Mouse (Mus musculus): ENCODE results near the gene Sacm1l. TPM values are rescaled to one million over a fixed set of nuclear protein-coding genes. Genes with fewer than 3 reads are reported as not detected.

The Sacm1l gene
- total RNA-seq (2022): 10 to 100 TPM; 54.6 to 69.3 (median 62.3) TPM

DNA sequence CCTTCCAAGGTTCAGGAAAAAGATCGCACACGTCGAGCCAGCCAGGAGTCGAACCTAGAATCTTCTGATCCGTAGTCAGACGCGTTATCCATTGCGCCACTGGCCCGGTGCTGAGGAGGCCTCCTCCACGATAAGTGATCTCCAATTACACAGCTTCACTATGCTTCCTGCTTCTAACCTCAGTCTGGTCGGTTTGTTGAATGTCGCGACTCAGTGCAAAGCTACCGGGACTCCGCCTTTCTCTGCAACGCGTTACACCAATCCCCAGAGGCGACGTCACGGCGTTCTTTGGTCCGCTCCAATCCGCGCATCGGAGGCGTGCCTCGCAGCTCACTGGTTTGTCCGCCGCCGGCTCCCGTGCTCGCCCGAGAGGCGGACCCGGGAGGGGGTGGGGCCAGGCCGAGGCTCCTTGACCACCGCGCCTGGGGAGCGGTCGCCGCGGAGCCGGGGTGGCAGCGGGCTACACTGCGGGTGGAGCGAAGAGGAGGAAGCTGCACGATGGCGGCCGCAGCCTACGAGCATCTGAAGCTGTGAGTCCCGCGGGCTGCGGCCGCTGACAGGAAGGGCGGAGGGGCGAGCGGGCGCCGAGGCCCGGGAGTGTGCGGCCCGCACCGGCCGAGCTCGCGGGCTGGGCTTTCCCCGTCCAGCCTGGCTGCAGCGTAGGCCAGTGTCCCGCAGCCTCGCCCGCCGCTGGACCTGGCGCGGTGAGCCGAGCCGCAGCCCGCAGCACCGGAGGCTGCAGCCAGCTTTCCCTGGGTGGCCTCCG is at the start of gene Sacm1l:
Gene Sacm1l, plus strand, starts transcription at position 368 of the 766 bp plus-strand sequence.
- DNase-seq (ENCODE audit: low spot score in 2 of 2): peak; percentile 98 to 99

DNA sequence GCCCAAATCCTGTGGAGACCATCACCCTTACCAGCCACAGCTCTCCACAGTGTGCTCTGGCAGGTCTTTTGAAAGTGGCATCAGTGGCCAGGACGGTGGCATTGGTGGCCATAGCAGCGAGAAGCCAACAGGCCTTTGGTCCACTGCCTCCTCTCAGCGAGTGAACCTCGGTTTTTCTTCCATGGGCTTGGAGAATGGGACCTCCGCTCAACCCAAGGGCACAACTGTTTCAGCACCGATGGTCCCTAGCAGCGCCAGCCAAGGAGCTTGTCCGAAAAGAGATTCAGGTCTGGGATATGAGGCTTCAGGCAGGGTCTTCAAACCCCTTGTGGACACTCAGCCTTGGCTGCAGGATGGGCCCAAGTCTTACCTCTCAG is 49.7 kb upstream of the Sacm1l start:
- no peak for DNase-seq (ENCODE audit: low spot score in 2 of 2)

DNA sequence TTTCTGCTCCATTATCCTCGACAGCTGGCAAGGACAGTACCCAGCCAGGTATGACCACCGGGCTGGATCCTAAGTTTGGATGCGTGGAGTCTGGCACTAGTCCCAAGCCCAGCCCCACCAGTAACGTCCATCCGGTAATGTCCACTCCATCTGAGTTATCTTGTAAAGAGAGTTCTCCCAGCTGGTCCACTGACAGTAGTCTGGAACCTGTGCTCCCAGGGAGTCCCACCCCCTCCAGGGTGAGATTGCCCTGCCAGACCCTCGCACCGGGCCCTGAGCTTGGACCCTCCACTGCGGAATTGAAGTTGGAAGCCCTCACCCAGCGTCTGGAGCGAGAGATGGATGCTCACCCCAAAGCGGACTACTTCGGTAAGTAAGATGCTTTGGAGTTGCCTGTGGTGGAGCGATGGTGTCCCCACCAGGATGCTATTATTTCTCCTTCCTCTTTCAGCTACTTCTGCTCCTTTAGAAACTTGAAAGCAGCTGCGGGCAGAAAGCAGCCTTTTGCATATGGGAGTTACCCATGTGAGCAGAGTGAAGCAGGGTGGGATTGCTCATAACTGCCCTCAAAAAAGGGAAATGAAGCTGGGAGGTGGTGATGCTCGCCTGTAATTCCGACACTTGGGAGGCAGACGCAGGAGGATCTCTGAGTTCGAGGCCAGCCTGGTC is 49.2 kb upstream of the Sacm1l start:
- no peak for DNase-seq (ENCODE audit: low spot score in 2 of 2)

DNA sequence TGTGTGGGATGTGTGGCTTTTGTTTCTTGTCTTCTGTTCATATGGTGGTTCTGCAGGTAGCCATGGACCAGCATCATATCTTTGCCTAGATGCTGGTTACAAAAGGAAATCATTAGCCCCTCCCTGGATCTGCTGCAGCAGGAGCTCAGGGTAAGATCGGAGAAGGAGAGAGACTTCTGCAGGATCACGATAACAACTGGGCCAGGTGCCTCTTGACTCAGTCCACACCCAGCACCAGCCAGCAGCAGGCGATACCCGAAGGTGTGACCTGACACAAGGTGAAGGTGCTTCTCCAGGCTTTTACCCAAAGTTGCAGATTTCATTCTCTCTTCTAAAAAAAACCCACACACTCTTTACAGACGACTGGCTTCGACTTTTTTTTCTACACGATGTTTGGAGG is 48.4 kb upstream of the Sacm1l start:
- DNase-seq (ENCODE audit: low spot score in 2 of 2): no peak

DNA sequence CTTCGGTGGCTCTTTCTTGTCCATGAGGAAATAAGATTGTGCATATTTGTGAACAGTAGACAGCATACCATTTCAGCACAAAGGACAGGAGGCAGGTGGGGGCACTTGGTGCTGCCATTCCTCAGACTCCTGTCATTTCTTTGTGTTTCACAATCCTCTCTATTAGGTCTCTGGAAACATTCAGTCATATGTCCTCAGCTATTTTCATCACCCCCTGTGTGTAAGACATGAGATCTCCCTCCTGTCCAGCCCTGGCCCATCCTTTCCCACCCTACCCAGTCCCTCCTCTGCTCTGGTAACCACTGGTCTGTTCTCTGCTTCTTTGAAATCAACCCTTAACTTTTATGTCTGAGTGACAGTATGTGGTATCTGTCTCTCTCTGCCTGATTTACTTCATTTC is 46.0 kb upstream of the Sacm1l start:
- no peak for DNase-seq (ENCODE audit: low spot score in 2 of 2)

DNA sequence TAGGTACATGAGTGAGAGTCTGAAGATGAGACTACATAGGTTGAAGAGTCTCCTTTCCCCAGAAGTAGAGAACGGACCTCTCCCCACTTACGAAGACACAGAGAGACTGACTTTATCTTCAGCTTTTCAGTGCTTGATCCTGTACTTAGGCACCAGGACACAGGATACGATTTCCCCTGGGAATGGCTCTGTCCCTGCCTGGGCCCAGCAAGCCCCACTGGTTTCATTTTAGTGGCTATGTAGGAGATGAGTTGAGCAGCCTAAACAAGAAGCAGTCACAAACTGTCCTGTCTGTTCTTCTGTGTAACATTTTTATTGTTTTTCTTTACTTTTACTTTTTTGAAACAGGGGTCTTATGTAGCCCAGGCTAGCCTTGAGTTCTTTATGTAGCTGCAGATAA is 44.7 kb upstream of the Sacm1l start:
- no peak for DNase-seq (ENCODE audit: low spot score in 2 of 2)

DNA sequence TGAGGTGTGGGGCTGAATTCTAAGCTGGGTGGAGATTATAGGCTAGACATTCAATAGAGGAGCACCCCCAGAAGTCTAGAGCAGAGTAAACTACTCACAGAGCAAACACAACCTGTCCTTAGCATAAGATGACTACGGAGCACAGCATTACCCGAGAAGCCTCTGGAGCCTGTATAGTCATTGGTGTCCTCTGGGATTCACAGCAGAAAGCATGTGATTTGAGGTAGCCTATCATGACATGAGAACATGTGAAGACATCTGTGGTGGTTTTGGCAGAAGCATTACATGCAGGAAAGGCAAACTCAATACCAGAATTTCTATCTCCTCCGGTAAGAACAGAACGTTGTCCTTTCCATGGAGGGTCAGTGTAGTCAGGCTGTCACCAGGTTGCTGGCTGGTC is 44.0 kb upstream of the Sacm1l start:
- no peak for DNase-seq (ENCODE audit: low spot score in 2 of 2)

DNA sequence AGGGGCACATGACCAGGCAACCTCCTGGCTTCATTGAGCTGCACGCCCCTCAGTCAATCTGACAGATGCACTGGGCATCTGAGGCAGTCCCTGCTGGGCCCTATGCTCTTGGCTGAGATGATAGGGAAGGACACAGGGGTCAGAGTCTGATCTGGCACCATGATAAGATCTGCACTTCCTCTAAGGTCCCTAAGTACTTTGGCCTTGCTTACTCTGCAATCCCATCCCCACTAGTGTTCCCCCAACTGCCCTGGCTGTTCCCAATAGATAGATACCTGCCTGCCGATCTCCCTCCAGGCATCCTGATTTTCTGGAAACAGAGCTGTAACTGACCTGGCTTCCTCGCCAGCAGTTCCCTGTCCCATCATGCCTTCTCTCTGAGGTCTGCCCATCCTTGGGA is 42.9 kb upstream of the Sacm1l start:
- DNase-seq (ENCODE audit: low spot score in 2 of 2): no peak

DNA sequence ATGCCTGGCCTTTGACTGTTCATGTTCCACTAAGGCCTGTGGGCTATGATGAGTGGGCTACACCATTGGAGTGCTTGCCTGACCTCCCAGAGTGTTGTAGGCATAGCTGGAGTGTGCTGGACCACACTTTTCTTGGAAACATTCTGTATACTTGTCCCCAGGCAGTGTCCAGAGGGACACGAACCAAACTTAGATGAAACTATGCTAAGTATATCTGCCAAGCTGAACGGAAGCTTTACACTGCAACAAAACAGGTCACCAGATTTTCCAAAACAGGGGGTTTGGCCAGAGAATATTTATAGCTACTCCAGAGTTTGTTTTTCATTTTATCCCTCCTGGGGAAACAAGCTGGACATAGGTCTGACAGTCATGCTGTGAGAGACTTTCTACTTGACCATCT is 40.5 kb upstream of the Sacm1l start:
- DNase-seq (ENCODE audit: low spot score in 2 of 2): no peak

DNA sequence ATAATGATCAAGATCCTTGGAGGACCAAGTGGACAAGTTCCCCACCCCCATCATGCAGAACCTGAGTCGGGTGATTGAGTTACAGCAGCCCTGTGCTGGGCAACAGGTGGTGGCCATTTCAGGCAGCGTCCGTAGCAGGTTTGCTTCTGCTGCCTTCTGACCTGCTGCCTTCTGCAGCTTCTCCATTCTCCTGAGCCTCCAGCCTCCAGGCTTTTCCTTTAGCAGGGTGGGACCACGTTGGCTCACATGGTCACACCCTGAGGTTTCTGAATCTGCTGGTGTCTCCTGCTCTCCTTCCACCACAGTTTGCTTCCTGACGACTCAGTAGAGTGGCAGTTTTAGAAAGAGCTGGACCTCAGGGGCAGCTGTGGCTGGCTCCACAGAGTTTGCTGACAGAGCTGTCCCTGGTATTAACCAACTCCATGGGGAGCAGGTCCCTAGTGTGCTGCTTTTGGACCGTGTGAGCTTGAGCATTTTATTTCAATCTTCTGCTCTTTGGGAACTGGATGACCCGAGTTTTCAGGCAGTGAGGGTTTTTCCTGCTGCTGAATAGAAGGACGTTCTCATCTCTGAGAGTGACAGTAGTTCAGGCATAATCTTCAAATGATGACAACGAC is 39.7 kb upstream of the Sacm1l start:
- DNase-seq (ENCODE audit: low spot score in 2 of 2): no peak

DNA sequence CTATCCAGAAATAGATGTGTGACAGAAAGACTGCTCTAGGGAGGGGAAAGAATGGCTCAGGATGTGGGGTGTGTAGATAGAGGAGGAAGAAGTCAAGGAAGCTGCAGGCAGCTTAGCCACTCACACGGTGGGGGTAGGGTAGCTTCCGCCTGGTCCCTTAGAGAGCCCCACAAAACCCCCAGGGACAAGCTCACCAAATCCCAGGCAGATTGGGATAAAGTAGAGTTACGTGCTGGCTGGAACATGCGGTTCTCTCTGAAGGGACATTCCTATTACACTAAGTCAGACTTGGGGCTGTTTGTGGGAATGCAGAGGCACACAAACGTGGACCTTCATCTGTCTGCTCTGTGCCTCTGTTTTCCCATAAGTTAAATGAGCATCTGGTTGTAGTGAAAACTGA is 38.6 kb upstream of the Sacm1l start:
- no peak for DNase-seq (ENCODE audit: low spot score in 2 of 2)

DNA sequence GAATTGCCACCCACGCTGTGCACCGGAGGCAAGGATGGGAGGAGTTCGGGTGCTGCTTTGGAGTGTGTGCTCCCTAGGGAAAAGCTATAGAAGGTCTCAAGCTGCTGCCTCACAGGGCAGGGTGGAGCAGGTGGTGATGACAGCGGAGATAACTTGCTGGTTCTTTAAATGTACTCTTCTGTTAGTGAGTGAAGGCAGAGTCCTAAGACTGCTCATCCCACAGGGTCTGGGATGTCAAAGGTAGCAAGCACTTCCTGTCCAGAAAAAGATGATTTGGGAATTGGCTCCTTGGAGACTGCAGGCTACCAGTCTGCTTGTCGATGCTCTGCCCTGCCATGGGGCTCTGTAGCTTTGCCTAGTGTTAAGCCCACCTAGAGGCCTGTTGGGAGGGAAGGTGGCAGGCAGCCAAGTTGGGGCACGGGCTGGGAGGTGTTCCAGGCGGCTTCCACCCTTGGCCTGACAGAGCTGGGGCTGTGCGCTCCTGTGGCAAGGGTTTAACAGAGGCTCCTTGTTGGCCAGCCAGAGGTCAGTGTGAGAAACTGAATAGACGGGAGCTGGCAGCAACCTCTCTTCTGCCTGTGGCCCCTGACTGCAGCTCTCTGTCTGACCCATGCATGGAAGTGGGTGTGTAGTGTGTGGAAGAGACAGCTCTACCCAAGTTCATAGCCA is 37.5 kb upstream of the Sacm1l start:
- peak; percentile 60 to 63 for DNase-seq (ENCODE audit: low spot score in 2 of 2)

DNA sequence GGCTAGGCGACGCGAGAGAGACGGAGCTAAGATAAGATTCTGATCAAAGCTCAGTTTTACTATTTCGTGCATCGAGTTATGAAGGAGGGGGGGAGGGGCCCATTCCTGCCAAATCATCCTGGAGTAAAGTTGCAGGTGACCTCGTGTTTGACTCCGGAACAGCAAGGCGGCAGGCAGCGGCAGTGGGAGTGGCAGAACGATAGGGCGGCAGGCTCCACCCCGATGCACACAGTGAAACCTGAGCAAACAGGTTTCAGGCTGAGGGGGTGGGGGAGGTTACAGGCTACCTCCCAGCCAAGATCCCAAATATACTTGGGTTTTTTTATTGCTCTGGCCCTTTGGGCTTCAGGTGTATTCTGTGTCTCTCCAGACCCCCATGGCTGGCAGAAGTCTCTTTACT is 32.9 kb upstream of the Sacm1l start:
- no peak for DNase-seq (ENCODE audit: low spot score in 2 of 2)

DNA sequence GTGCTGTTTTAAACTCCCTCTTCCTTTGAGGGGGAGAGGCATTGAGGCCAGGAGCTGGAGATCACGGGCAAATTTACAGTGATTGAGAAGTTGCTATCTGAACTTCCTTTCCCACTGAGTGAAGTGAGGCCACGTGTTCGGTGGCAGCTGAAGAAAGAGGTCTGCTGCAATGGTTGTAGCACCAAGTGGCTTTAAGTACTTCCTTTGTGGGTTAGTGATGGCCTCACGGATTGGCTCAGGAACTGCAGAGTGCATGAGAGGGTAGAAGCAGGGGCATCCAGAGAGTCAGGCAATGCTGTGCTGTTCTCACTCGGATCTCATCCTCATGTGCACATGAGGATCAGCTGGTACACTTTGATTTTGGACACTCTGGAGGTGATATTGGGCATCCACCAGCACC is 31.7 kb upstream of the Sacm1l start:
- no peak for DNase-seq (ENCODE audit: low spot score in 2 of 2)

DNA sequence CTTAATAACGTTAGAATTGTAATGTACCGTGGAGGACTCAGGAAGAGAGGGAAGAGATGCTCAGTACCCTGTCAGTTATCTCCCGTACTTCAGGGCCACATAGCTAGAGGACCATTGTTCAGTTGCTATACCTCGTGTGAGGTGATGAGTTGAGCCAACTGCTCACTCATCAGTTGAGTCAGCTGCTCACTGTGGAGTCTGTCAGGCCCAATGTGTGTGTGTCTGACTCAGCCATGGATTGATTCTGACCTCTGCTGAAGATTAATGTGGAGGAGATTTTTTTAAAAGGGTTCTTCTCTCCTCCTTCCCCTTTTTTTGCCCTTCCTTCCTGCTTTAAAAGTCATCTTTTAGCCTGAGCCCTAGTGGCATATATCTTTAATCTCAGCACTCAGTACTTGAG is 29.1 kb upstream of the Sacm1l start:
- DNase-seq (ENCODE audit: low spot score in 2 of 2): no peak

DNA sequence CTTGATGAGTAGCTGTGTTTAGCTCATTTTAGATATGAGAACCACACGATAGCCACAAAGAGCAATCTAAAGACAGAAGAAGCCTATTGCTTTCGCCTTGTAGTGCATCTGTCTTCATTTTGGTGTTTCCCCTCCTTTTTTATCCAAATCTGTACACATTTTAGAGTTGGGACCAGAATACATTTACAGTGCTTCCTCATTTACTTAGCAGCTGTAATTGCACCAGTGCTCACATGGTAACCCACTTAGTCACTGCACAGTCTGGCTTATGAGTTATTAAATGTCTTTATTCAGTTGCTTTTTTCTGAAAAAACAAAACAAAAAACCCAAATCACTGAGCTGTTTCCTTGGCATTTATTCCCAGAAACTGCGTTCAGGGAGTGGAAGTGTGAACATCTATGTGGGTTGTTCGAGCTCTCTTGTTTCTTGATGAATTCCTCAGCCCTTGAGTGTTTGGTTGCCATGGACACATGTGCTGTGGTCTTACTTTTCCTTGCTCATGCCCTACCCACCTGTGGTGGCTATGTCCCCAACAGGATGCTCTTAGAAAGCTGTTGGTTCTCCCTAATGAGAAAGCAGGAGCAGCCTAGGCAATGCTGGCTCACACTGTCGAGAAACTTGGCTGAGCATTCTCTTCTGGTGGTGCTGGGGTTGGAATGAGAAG is 26.3 kb upstream of the Sacm1l start:
- DNase-seq (ENCODE audit: low spot score in 2 of 2): peak; percentile 39 to 41

DNA sequence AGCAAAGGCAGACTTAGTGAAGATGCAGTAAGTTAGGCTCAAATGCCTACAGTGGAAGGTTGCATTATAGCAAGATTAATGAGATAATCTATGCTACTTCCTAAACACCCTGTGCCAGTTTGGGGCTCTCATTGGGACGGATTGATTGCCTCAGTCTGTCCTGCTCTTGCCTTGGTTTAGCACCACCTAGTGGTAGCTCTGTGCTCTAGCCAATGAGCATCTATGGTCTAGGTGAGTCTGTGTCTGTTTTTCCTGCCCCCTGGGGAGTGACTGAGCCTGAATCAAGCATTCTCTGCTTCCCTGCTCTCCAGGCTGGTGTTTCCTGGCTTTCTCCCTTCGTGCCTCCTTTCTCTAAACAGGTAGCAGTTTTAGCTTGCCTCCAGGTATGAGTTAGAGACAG is 25.2 kb upstream of the Sacm1l start:
- peak; percentile 38 to 50 for DNase-seq (ENCODE audit: low spot score in 2 of 2)

DNA sequence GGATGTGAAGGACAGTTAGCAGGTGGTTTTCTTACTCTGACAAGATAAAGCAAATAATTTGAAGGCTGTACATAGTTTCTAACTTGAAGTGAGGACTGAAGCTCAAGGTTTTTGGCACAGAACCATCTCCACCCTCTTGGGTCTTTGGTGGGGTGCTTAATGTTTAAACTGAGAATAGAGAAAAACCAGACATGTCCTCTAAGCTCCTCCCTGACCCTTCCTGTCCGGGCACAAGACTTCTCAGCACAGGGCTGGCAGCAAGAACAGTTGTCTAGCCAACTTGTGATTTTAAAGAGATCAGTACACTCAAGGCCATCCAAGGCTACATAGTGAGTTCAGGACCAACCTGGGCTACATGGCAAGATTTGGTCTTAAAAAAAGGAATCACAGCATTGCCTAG is 24.0 kb upstream of the Sacm1l start:
- no peak for DNase-seq (ENCODE audit: low spot score in 2 of 2)

DNA sequence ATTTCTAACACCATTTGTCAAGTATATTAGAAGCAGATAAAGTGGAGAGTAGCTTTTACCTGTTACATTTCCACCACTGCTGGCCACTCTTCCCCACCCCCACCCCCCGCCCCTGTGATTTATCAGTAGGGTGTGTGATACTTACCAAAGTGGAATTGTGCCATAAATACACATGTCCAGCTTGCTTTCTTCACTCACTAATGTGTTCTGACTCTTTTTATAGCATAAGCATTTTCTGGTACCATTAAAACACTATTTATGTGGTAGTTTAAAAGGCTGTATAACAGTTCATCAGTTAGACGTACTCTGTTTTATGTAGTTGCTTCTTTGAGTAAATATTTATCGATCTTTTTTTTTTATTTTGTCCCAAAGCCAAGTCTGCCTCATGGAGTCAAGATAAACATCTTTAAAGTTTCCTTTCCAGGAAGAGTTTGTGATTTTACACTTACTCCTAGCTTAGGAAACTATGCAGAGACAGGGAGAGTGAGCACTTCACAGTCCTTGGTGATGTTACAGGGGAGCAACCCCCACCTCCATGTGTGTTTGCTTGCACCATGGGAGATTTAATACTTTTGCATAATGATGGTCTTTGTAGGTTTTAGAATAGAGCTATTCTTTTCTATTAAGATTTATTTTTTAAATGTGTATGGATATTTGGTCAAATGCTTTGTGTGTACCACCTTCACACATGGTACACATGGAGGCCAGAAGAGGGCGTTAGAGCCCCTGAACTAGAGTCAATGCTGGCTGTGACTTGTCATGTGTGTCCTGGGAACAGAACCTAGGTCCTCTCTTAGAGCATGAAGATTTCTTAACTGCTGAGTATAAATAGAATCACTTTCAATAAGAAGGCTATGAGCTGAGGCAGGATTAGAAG is 23.1 kb upstream of the Sacm1l start:
- no peak for DNase-seq (ENCODE audit: low spot score in 2 of 2)

DNA sequence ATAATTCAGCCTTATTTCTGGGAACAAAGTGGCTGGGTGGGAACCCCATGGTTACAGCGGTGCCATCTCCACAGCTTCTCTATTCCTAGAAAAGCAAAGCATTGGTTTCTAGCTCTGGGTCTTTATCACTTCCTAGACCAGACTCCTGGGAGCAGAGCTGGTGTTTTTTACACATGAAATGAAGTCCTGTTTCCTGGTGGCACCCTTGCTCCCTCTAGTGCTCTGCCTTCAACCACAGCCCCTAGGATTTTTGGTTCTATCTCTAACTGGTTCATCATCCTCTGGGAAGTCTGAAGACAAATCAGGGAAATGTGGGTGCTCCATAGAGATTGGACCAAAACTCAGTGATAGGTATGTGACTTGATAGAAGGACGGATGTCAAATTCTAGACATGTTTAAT is 22.2 kb upstream of the Sacm1l start:
- DNase-seq (ENCODE audit: low spot score in 2 of 2): no peak

DNA sequence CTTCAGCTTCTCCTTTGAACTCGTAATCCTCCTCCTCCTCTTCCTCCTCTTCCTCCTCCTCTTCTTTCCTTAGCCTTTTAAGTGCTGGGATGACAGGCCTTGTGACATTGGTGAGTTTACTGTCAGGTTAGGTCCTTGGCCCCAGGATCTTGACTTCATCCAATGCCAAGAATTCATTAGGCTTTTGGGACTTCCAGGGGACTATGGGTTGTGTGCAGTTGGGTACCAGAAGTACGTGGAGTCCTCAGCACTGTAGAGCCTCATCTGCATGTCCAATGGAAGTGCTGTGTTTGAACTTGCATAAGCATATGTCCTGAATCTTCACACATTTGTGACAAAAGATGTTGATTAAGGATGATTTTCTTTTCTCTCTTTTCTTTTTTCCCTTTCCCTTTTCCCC is 20.6 kb upstream of the Sacm1l start:
- no peak for DNase-seq (ENCODE audit: low spot score in 2 of 2)
